13 mouse cellular contexts compared by ENCODE assay signal in the genomic region with DNA sequence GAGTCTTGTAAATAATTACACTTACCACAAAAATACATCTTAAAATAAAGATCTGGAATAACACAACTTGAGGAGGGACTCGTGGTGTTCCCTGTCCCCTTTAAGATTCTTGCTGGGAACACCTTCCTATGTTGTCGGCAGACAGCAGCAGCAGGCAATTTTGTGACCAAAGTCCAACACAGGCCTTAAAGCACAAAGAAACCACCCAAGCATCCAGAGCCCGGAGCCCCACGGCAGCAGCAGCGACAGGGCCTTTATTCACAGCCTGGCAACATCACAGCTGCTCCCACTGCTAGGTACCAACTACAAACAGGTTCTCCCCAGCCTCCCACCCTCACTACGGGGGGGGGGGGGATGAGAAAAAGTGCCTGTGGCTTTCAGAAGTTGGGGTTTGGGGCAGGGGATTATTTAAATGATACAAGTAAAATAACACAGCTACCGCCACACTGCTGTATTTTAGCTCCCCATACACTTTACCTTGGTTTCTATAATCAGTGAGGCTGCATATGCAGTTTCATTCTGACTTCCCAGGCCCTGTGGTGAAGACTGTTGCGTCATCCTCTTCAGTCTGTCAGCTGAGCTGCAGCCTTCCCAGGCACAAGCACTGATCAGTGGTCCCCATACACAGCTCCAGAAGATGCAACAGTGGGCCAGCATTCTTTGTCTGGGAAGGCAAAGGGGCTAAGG. TPM values are rescaled to one million over a fixed set of nuclear protein-coding genes. Genes with fewer than 3 reads are reported as not detected.
DNase-seq lines count a peak whose midpoint lies in the region; ATAC-seq lines count a peak whose summit lies in the region.
"Had no signal": no experiment of that assay in that cellular context is flagged by ENCODE, and none has a peak within 500 bp of the region (broad histone marks: within the 10 kb centered on the region; RNA-seq: fewer than 3 reads in every experiment).

No protein-coding gene starts in this region.

- no peak overlapping the region for H3K4me2 ChIP-seq in hindbrain, embryonic 11.5 days (replicated peaks; ENCODE audit: low read depth, low read length)
- no peak overlapping the region for H3K4me2 ChIP-seq in hindbrain, embryonic 16.5 days (ENCODE audit: low read length)
- no peak overlapping the region for H3K4me2 ChIP-seq in forebrain, embryonic 14.5 days (ENCODE audit: low read length)
- H3K4me2 ChIP-seq: liver, embryonic 12.5 days had no signal

- H3K9me3 ChIP-seq in hindbrain, embryonic 11.5 days (ENCODE audit: control insufficient read depth, low read length): no peaks in the 10 kb centered on the region
- H3K9me3 ChIP-seq in hindbrain, embryonic 16.5 days (ENCODE audit: control insufficient read depth, low read length): no peaks in the 10 kb centered on the region
- no peaks in the 10 kb centered on the region for H3K9me3 ChIP-seq in forebrain, embryonic 14.5 days (replicated peaks; ENCODE audit: control insufficient read depth, low read length)
- H3K9me3 ChIP-seq: liver, embryonic 12.5 days had no signal

- H3K27me3 ChIP-seq in hindbrain, embryonic 11.5 days (ENCODE audit: control insufficient read depth, insufficient read depth, low read length): no peaks in the 10 kb centered on the region; the same call in 1 of the 2 replicates
- H3K27me3 ChIP-seq in hindbrain, embryonic 16.5 days (replicated peaks; ENCODE audit: control insufficient read depth, insufficient read depth, low read length): 0 out of 2 replicates have a peak, but pooled peaks cover 2% of the 10 kb centered on the region
- H3K27me3 ChIP-seq in forebrain, embryonic 14.5 days (replicated peaks; ENCODE audit: control insufficient read depth, insufficient read depth, low read length): no peaks in the 10 kb centered on the region

- ATAC-seq in hindbrain, embryonic 11.5 days (ENCODE audit: low FRiP score): no peak; the same call in 1 of the 2 replicates
- ATAC-seq in hindbrain, embryonic 16.5 days: no peak
- peak; percentile 77 for ATAC-seq in CD4-positive, CD25-positive, alpha-beta regulatory T cell, adult 4 months
- ATAC-seq in forebrain, embryonic 14.5 days: peak; percentile 74

- DNase-seq in hindbrain, embryonic 11.5 days (ENCODE audit: low spot score): peak; percentile 45
- peak; percentile 51 for DNase-seq in forebrain, embryonic 14.5 days (ENCODE audit: low spot score)
- DNase-seq in mesoderm, embryonic 11.5 days (ENCODE audit: low read depth, low spot score): peak; percentile 6
- DNase-seq in right cerebral cortex, adult 18-20 months: no peak
- no peak for DNase-seq in ovary, postnatal 36 days (ENCODE audit: low spot score)
- DNase-seq in adrenal gland, postnatal 36 days: no peak
- DNase-seq: adrenal gland, postnatal 14 days; cerebellum, adult 8-10 months; layer of hippocampus, postnatal 36 days had no signal

- H3K4me1 ChIP-seq in hindbrain, embryonic 11.5 days (replicated peaks; ENCODE audit: control insufficient read depth, insufficient read depth, low read length): no peaks in the 10 kb centered on the region
- no peaks in the 10 kb centered on the region for H3K4me1 ChIP-seq in hindbrain, embryonic 16.5 days (ENCODE audit: control insufficient read depth, insufficient read depth, low read depth, low read length)
- H3K4me1 ChIP-seq in forebrain, embryonic 14.5 days (ENCODE audit: control insufficient read depth, insufficient read depth, low read length): peaks cover 7% of the 10 kb centered on the region

- no peak overlapping the region for H3K4me3 ChIP-seq in hindbrain, embryonic 11.5 days (ENCODE audit: low read depth, low read length)
- no peak overlapping the region for H3K4me3 ChIP-seq in hindbrain, embryonic 16.5 days (ENCODE audit: low read length)
- H3K4me3 ChIP-seq in forebrain, embryonic 14.5 days (ENCODE audit: low read depth, low read length): no peak overlapping the region
- H3K4me3 ChIP-seq: liver, embryonic 12.5 days had no signal

- no peak overlapping the region for H3K27ac ChIP-seq in hindbrain, embryonic 11.5 days (ENCODE audit: low read depth, low read length)
- no peak overlapping the region for H3K27ac ChIP-seq in hindbrain, embryonic 16.5 days (ENCODE audit: low read depth, low read length)
- H3K27ac ChIP-seq in forebrain, embryonic 14.5 days (ENCODE audit: low read depth, low read length): no peak overlapping the region
- H3K27ac ChIP-seq: liver, embryonic 12.5 days; macrophage had no signal

- H3K9ac ChIP-seq in hindbrain, embryonic 11.5 days (ENCODE audit: low read depth, low read length): no peak overlapping the region
- no peak overlapping the region for H3K9ac ChIP-seq in hindbrain, embryonic 16.5 days (ENCODE audit: low read depth, low read length)
- H3K9ac ChIP-seq in forebrain, embryonic 14.5 days (ENCODE audit: low read length): no peak overlapping the region
- H3K9ac ChIP-seq: liver, embryonic 12.5 days had no signal

- no peaks in the 10 kb centered on the region for H3K36me3 ChIP-seq in hindbrain, embryonic 11.5 days (ENCODE audit: control insufficient read depth, insufficient read depth, low read length)
- H3K36me3 ChIP-seq in hindbrain, embryonic 16.5 days (ENCODE audit: control insufficient read depth, insufficient read depth, low read length): no peaks in the 10 kb centered on the region
- no peaks in the 10 kb centered on the region for H3K36me3 ChIP-seq in forebrain, embryonic 14.5 days (ENCODE audit: control insufficient read depth, insufficient read depth, low read length)
- H3K36me3 ChIP-seq: liver, embryonic 12.5 days had no signal

- 34% methylated on average over 7 of the region's 8 CpGs for WGBS in hindbrain, embryonic 11.5 days
- WGBS in hindbrain, embryonic 16.5 days: 31% methylated on average over 8 of the region's 8 CpGs
- 16% methylated on average over 8 of the region's 8 CpGs for WGBS in forebrain, embryonic 14.5 days

RNA-seq across cellular contexts. Expression of a gene that starts 22.8 kb away (rescaled TPM):
- 121 and 125 TPM in 2 replicates for polyA plus RNA-seq in hindbrain, embryonic 11.5 days (2014; fragmentation: Nextera tagmentation; extraction: Ambion mirVana)
- 72.4 and 80.5 TPM in 2 replicates for polyA plus RNA-seq in hindbrain, embryonic 16.5 days (2015; fragmentation: Nextera tagmentation; extraction: Ambion mirVana)
- polyA plus RNA-seq in CD4-positive, CD25-positive, alpha-beta regulatory T cell, adult 4 months (2017; shearing (Covaris generic)): 100 to 1,000 TPM in 1 of 2 experiments, 10 to 100 TPM in 1; 94.9 to 126 TPM
- 94.9 and 113 TPM in 2 replicates for polyA plus RNA-seq in forebrain, embryonic 14.5 days (2014; fragmentation: Nextera tagmentation; extraction: Ambion mirVana)
- total RNA-seq in adrenal gland, postnatal 36 days (2021): 10 to 100 TPM; 62.3 to 68.9 TPM

RNA-seq across cellular contexts. Expression of a gene that starts 22.8 kb away (rescaled TPM):
- polyA plus RNA-seq in hindbrain, embryonic 11.5 days (2014; fragmentation: Nextera tagmentation; extraction: Ambion mirVana): 311 and 321 TPM in 2 replicates
- 415 and 483 TPM in 2 replicates for polyA plus RNA-seq in hindbrain, embryonic 16.5 days (2015; fragmentation: Nextera tagmentation; extraction: Ambion mirVana)
- 100 to 1,000 TPM; 141 to 144 TPM for polyA plus RNA-seq in CD4-positive, CD25-positive, alpha-beta regulatory T cell, adult 4 months (2017; shearing (Covaris generic))
- 330 and 443 TPM in 2 replicates for polyA plus RNA-seq in forebrain, embryonic 14.5 days (2014; fragmentation: Nextera tagmentation; extraction: Ambion mirVana)
- 100 to 1,000 TPM; 240 to 275 TPM for total RNA-seq in adrenal gland, postnatal 36 days (2021)

RNA-seq across cellular contexts. Expression of a gene that starts 45.3 kb away (rescaled TPM):
- polyA plus RNA-seq in hindbrain, embryonic 11.5 days (2014; fragmentation: Nextera tagmentation; extraction: Ambion mirVana): 3.9 and 4.1 TPM in 2 replicates
- polyA plus RNA-seq in hindbrain, embryonic 16.5 days (2015; fragmentation: Nextera tagmentation; extraction: Ambion mirVana): 3.0 and 5.0 TPM in 2 replicates
- polyA plus RNA-seq in CD4-positive, CD25-positive, alpha-beta regulatory T cell, adult 4 months (2017; shearing (Covaris generic)): not detected
- polyA plus RNA-seq in forebrain, embryonic 14.5 days (2014; fragmentation: Nextera tagmentation; extraction: Ambion mirVana): 0.06 TPM in 1 of 2 replicates, not detected in the other
- total RNA-seq in adrenal gland, postnatal 36 days (2021): not detected
- total RNA-seq: adrenal gland, postnatal 14 days; layer of hippocampus, postnatal 36 days had no signal
- polyA plus RNA-seq: macrophage had no signal

Comparison
In these comparisons a context has a peak if more than half of its experiments do, and no peak if none do; other contexts are left out.
1. ATAC-seq: peak in CD4-positive, CD25-positive, alpha-beta regulatory T cell, adult 4 months (single experiment) and forebrain, embryonic 14.5 days (single experiment); none in hindbrain, embryonic 11.5 days (single experiment) and hindbrain, embryonic 16.5 days (single experiment).
2. DNase-seq: peak in hindbrain, embryonic 11.5 days (single experiment), forebrain, embryonic 14.5 days (single experiment) and mesoderm, embryonic 11.5 days (single experiment); none in right cerebral cortex, adult 18-20 months (single experiment), ovary, postnatal 36 days (single experiment) and adrenal gland, postnatal 36 days (0 of 2).